Mouse (Mus musculus): ENCODE measurements around the gene Fgf14.
A peak's percentile ranks its signal among the peaks of the same experiment; 100 is the strongest.
"Not testable (repeated sequence)": the region's sequence is repeated elsewhere in the genome, so short reads cannot be mapped to it uniquely, and the experiment has no call there.

The Fgf14 gene

GRCm38 (mm10) chr14:124676506-124677177 is at the start of gene Fgf14:
Gene Fgf14 (minus strand): TSS chr14:124677127.
- DNase-seq (ENCODE audit: low read depth, low spot score), result no peak

- no peak for DNase-seq (ENCODE audit: low read depth, low spot score)
Observed at GRCm38 (mm10) chr14:124677379-124677778, 452 bp upstream of the Fgf14 start.

GRCm38 (mm10) chr14:124675654-124676505 is 1.0 kb downstream of the Fgf14 start:
- no peak for DNase-seq (ENCODE audit: low read depth, low spot score)

GRCm38 (mm10) chr14:124675142-124675653 is 1.7 kb downstream of the Fgf14 start:
- no peak for DNase-seq (ENCODE audit: low read depth, low spot score)

- DNase-seq (ENCODE audit: low read depth, low spot score), result no peak
Observed at GRCm38 (mm10) chr14:124674536-124675141, 2.3 kb downstream of the Fgf14 start.

GRCm38 (mm10) chr14:124669739-124670138 is 7.2 kb downstream of the Fgf14 start:
- DNase-seq (ENCODE audit: low read depth, low spot score), result peak; percentile 82

GRCm38 (mm10) chr14:124642822-124643221 is 34.1 kb downstream of the Fgf14 start:
- no peak for DNase-seq (ENCODE audit: low read depth, low spot score)

- DNase-seq (ENCODE audit: low read depth, low spot score), result no peak
Observed at GRCm38 (mm10) chr14:124634881-124635280, 42.0 kb downstream of the Fgf14 start.

GRCm38 (mm10) chr14:124613473-124613872 is 63.5 kb downstream of the Fgf14 start:
- DNase-seq (ENCODE audit: low read depth, low spot score), result no peak

GRCm38 (mm10) chr14:124606036-124606711 is 70.8 kb downstream of the Fgf14 start:
- DNase-seq (ENCODE audit: low read depth, low spot score), result no peak

- no peak for DNase-seq (ENCODE audit: low read depth, low spot score)
Observed at GRCm38 (mm10) chr14:124605031-124605743, 71.7 kb downstream of the Fgf14 start.

- DNase-seq (ENCODE audit: low read depth, low spot score), result no peak
Observed at GRCm38 (mm10) chr14:124576571-124576970, 100.4 kb downstream of the Fgf14 start.

- no peak for DNase-seq (ENCODE audit: low read depth, low spot score)
Observed at GRCm38 (mm10) chr14:124575130-124575885, 101.6 kb downstream of the Fgf14 start.

GRCm38 (mm10) chr14:124566445-124566844 is 110.5 kb downstream of the Fgf14 start:
- no peak for DNase-seq (ENCODE audit: low read depth, low spot score)

- DNase-seq (ENCODE audit: low read depth, low spot score), result no peak
Observed at GRCm38 (mm10) chr14:124561544-124561943, 115.4 kb downstream of the Fgf14 start.

- DNase-seq (ENCODE audit: low read depth, low spot score), result no peak
Observed at GRCm38 (mm10) chr14:124536106-124536505, 140.8 kb downstream of the Fgf14 start.

GRCm38 (mm10) chr14:124535376-124535775 is 141.6 kb downstream of the Fgf14 start:
- DNase-seq (ENCODE audit: low read depth, low spot score), result not testable (repeated sequence)

GRCm38 (mm10) chr14:124532051-124532450 is 144.9 kb downstream of the Fgf14 start:
- no peak for DNase-seq (ENCODE audit: low read depth, low spot score)

- no peak for DNase-seq (ENCODE audit: low read depth, low spot score)
Observed at GRCm38 (mm10) chr14:124512009-124512408, 164.9 kb downstream of the Fgf14 start.

- DNase-seq (ENCODE audit: low read depth, low spot score), result no peak
Observed at GRCm38 (mm10) chr14:124488971-124489370, 188.0 kb downstream of the Fgf14 start.

Data from embryo, embryonic 11.5 days (tissue).